Mouse (Mus musculus): ENCODE results near the gene Prpf8. TPM values are rescaled to one million over a fixed set of nuclear protein-coding genes. Genes with fewer than 3 reads are reported as not detected.

Prpf8 gene
- polyA plus RNA-seq, 1 experiment from 2014 or later, result 47.6 TPM

DNA sequence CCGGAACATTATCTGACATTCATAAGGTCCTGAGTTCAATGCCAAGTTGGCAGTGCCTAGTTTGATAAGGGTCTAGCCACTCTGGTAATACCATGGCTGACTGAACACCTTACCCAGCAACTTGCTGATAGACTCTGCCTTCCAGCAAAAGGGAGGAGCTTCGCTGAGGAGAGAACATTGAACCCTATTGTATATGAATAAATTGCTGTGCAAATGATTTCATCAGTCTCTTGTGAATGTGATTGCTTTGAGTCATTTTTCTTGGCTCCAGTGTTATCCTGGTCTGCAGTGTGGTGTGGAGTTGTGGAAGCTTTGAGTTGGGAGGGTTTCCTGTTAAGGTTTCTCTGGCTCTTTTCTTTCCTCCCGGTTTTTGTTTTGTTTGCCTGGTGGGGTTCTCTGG is 15.9 kb upstream of the Prpf8 start:
- Histone ChIP-seq H3K4me3 (ENCODE audit: low read length) (no peak overlapping the region), H3K27ac (ENCODE audit: low read length) (no peak overlapping the region), H3K9me3 (ENCODE audit: control insufficient read depth, low read length) (peaks cover 4% of the 10 kb centered on the region), H3K4me1 (replicated peaks; ENCODE audit: control insufficient read depth, insufficient read depth, low read length) (peaks cover 3% of the 10 kb centered on the region; the same call in 1 of the 2 replicates), H3K9ac (ENCODE audit: low read length) (no peak overlapping the region), H3K27me3 (ENCODE audit: control insufficient read depth, insufficient read depth, low read depth, low read length) (no peaks in the 10 kb centered on the region), H3K36me3 (ENCODE audit: control insufficient read depth, insufficient read depth, low read length) (peaks cover 2% of the 10 kb centered on the region; the same call in 1 of the 2 replicates), H3K4me2 (ENCODE audit: low read depth, low read length) (no peak overlapping the region)
- WGBS, result 74% methylated on average over 3 of the region's 3 CpGs
- no peak for ATAC-seq (ENCODE audit: low read depth)

- no peak for ATAC-seq (ENCODE audit: low read depth)
- peaks cover 2% of the 10 kb centered on the region; the same call in 1 of the 2 replicates for H3K4me1 ChIP-seq (replicated peaks; ENCODE audit: control insufficient read depth, insufficient read depth, low read length)
- H3K4me3 ChIP-seq (ENCODE audit: low read length), result no peak overlapping the region
- H3K27me3 ChIP-seq (ENCODE audit: control insufficient read depth, insufficient read depth, low read depth, low read length), result no peaks in the 10 kb centered on the region
- no peak overlapping the region for H3K9ac ChIP-seq (ENCODE audit: low read length)
- WGBS, result 60% methylated on average over 11 of the region's 11 CpGs
- no peak overlapping the region for H3K27ac ChIP-seq (ENCODE audit: low read length)
- no peak overlapping the region for H3K4me2 ChIP-seq (ENCODE audit: low read depth, low read length)
- H3K9me3 ChIP-seq (ENCODE audit: control insufficient read depth, low read length), result no peaks in the 10 kb centered on the region
- H3K36me3 ChIP-seq (ENCODE audit: control insufficient read depth, insufficient read depth, low read length), result no peaks in the 10 kb centered on the region
Observed at GRCm38 (mm10) chr11:75472469-75473081, 14.0 kb upstream of the Prpf8 start.

- WGBS, result 61% methylated on average over 7 of the region's 7 CpGs
- no peak overlapping the region for H3K4me2 ChIP-seq (ENCODE audit: low read depth, low read length)
- H3K4me1 ChIP-seq (replicated peaks; ENCODE audit: control insufficient read depth, insufficient read depth, low read length), result no peaks in the 10 kb centered on the region
- no peak overlapping the region for H3K27ac ChIP-seq (ENCODE audit: low read length)
- no peak for ATAC-seq (ENCODE audit: low read depth)
- H3K9ac ChIP-seq (ENCODE audit: low read length), result no peak overlapping the region
- H3K9me3 ChIP-seq (ENCODE audit: control insufficient read depth, low read length), result no peaks in the 10 kb centered on the region
- no peak overlapping the region for H3K4me3 ChIP-seq (ENCODE audit: low read length)
- H3K36me3 ChIP-seq (ENCODE audit: control insufficient read depth, insufficient read depth, low read length), result no peaks in the 10 kb centered on the region
- no peaks in the 10 kb centered on the region for H3K27me3 ChIP-seq (ENCODE audit: control insufficient read depth, insufficient read depth, low read depth, low read length)
Observed at GRCm38 (mm10) chr11:75473376-75473775, 13.2 kb upstream of the Prpf8 start.

DNA sequence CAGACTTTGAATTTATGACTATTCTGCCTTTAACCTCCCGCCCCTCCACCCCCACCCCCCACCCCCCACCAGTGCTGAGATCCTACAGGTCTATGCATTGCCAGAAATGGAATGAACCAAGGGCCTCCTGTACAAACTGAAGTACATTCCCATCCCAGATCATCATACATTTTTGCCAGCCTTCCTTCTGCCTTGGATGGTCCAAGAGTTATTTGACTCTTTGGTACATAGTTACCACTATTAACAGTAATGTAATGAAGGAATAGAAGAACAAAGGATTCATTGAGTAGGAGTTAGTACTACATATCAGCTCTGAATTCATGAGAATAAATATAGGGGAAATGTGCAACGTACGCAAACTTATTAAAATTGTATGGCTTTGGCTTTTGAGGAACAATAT is 424 bp upstream of the Prpf8 start:
- ATAC-seq (ENCODE audit: low read depth), result peak; percentile 27
- Histone ChIP-seq H3K4me2 (ENCODE audit: low read depth, low read length) (peak overlapping the region; percentile 40), H3K4me1 (replicated peaks; ENCODE audit: control insufficient read depth, insufficient read depth, low read length) (peaks cover 8% of the 10 kb centered on the region), H3K4me3 (ENCODE audit: low read length) (no peak overlapping the region; the same call in 1 of the 2 replicates), H3K9me3 (ENCODE audit: control insufficient read depth, low read length) (no peaks in the 10 kb centered on the region), H3K9ac (ENCODE audit: low read length) (no peak overlapping the region), H3K27ac (ENCODE audit: low read length) (no peak overlapping the region), H3K27me3 (ENCODE audit: control insufficient read depth, insufficient read depth, low read depth, low read length) (no peaks in the 10 kb centered on the region), H3K36me3 (ENCODE audit: control insufficient read depth, insufficient read depth, low read length) (peaks cover 16% of the 10 kb centered on the region)
- 21% methylated on average over 3 of the region's 3 CpGs for WGBS

- WGBS, result 36% methylated on average over 6 of the region's 6 CpGs
- Histone ChIP-seq H3K4me3 (ENCODE audit: low read length) (peak overlapping the region; percentile 97), H3K36me3 (ENCODE audit: control insufficient read depth, insufficient read depth, low read length) (peaks cover 28% of the 10 kb centered on the region), H3K4me2 (ENCODE audit: low read depth, low read length) (peak overlapping the region; percentile 96), H3K9ac (ENCODE audit: low read length) (peak overlapping the region; percentile 98), H3K9me3 (ENCODE audit: control insufficient read depth, low read length) (no peaks in the 10 kb centered on the region), H3K4me1 (replicated peaks; ENCODE audit: control insufficient read depth, insufficient read depth, low read length) (peaks cover 8% of the 10 kb centered on the region), H3K27ac (ENCODE audit: low read length) (no peak overlapping the region), H3K27me3 (ENCODE audit: control insufficient read depth, insufficient read depth, low read depth, low read length) (no peaks in the 10 kb centered on the region)
- no peak for ATAC-seq (ENCODE audit: low read depth)
Observed at GRCm38 (mm10) chr11:75487496-75487895, 880 bp downstream of the Prpf8 start.

GRCm38 (mm10) chr11:75494296-75495049 is 7.9 kb downstream of the Prpf8 start:
- no peak overlapping the region for H3K27ac ChIP-seq (ENCODE audit: low read length)
- H3K36me3 ChIP-seq (ENCODE audit: control insufficient read depth, insufficient read depth, low read length), result peaks cover 88% of the 10 kb centered on the region
- WGBS, result 89% methylated on average over 10 of the region's 10 CpGs

GRCm38 (mm10) chr11:75498126-75498525 is 11.5 kb downstream of the Prpf8 start:
- H3K4me1 ChIP-seq (replicated peaks; ENCODE audit: control insufficient read depth, insufficient read depth, low read length), result no peaks in the 10 kb centered on the region
- no peak overlapping the region for H3K27ac ChIP-seq (ENCODE audit: low read length)
- H3K36me3 ChIP-seq (ENCODE audit: control insufficient read depth, insufficient read depth, low read length), result peaks cover 87% of the 10 kb centered on the region
- H3K27me3 ChIP-seq (ENCODE audit: control insufficient read depth, insufficient read depth, low read depth, low read length), result no peaks in the 10 kb centered on the region
- no peak overlapping the region for H3K4me3 ChIP-seq (ENCODE audit: low read length)
- no peaks in the 10 kb centered on the region for H3K9me3 ChIP-seq (ENCODE audit: control insufficient read depth, low read length)
- H3K4me2 ChIP-seq (ENCODE audit: low read depth, low read length), result no peak overlapping the region
- 81% methylated on average over 1 of the region's 1 CpGs for WGBS
- ATAC-seq (ENCODE audit: low read depth), result no peak
- no peak overlapping the region for H3K9ac ChIP-seq (ENCODE audit: low read length)

More at GRCm38 (mm10) chr11:75494296-75495049, 7.9 kb downstream of the Prpf8 start:
- H3K4me1 ChIP-seq (replicated peaks; ENCODE audit: control insufficient read depth, insufficient read depth, low read length), result no peaks in the 10 kb centered on the region
- H3K9ac ChIP-seq (ENCODE audit: low read length), result no peak overlapping the region
- H3K4me3 ChIP-seq (ENCODE audit: low read length), result no peak overlapping the region
- H3K4me2 ChIP-seq (ENCODE audit: low read depth, low read length), result no peak overlapping the region
- no peaks in the 10 kb centered on the region for H3K9me3 ChIP-seq (ENCODE audit: control insufficient read depth, low read length)
- ATAC-seq (ENCODE audit: low read depth), result no peak
- no peaks in the 10 kb centered on the region for H3K27me3 ChIP-seq (ENCODE audit: control insufficient read depth, insufficient read depth, low read depth, low read length)

DNA sequence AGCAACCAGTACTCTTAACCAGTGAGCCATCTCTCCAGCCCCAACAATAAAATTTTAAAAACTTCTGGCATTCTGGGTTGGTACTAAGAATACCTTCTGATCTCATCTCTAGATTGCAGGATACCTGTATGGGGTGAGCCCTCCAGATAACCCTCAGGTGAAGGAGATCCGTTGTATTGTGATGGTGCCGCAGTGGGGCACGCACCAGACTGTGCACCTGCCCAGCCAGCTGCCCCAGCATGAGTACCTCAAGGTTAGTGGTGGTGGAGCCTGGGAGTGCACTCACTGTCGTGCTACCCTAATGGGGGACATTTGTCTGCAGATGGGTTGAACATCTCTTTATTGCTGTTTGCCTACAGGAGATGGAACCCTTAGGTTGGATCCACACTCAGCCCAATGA is 21.5 kb downstream of the Prpf8 start:
- no peak overlapping the region for H3K4me3 ChIP-seq (ENCODE audit: low read length)
- H3K9me3 ChIP-seq (ENCODE audit: control insufficient read depth, low read length), result no peaks in the 10 kb centered on the region
- 93% methylated on average over 4 of the region's 4 CpGs for WGBS

GRCm38 (mm10) chr11:75508904-75509303 is 22.3 kb downstream of the Prpf8 start:
- H3K4me3 ChIP-seq (ENCODE audit: low read length), result no peak overlapping the region
- no peaks in the 10 kb centered on the region for H3K27me3 ChIP-seq (ENCODE audit: control insufficient read depth, insufficient read depth, low read depth, low read length)
- no peak overlapping the region for H3K9ac ChIP-seq (ENCODE audit: low read length)
- no peak overlapping the region for H3K4me2 ChIP-seq (ENCODE audit: low read depth, low read length)
- no peak for ATAC-seq (ENCODE audit: low read depth)
- WGBS, result 66% methylated on average over 8 of the region's 8 CpGs
- H3K4me1 ChIP-seq (replicated peaks; ENCODE audit: control insufficient read depth, insufficient read depth, low read length), result peaks cover 17% of the 10 kb centered on the region
- H3K36me3 ChIP-seq (ENCODE audit: control insufficient read depth, insufficient read depth, low read length), result peaks cover 45% of the 10 kb centered on the region
- no peak overlapping the region for H3K27ac ChIP-seq (ENCODE audit: low read length)
- H3K9me3 ChIP-seq (ENCODE audit: control insufficient read depth, low read length), result no peaks in the 10 kb centered on the region

More for the DNA sequence above, 21.5 kb downstream of the Prpf8 start:
- Histone ChIP-seq H3K4me2 (ENCODE audit: low read depth, low read length) (no peak overlapping the region), H3K4me1 (replicated peaks; ENCODE audit: control insufficient read depth, insufficient read depth, low read length) (peaks cover 17% of the 10 kb centered on the region), H3K9ac (ENCODE audit: low read length) (no peak overlapping the region), H3K27ac (ENCODE audit: low read length) (no peak overlapping the region), H3K36me3 (ENCODE audit: control insufficient read depth, insufficient read depth, low read length) (peaks cover 50% of the 10 kb centered on the region), H3K27me3 (ENCODE audit: control insufficient read depth, insufficient read depth, low read depth, low read length) (no peaks in the 10 kb centered on the region)
- no peak for ATAC-seq (ENCODE audit: low read depth)

Measured in lung, embryonic 16.5 days (tissue).